Mouse (Mus musculus) C2C12 (cell line): ENCODE measurements at regions not wholly inside any gene's neighbourhood (a gene's known extent, or its start where the extent isn't known, plus 50 kb on each side); places are given as distances from the start of the nearest gene placed in this dataset.

Source experiments
- H3K27me3 ChIP-seq: one replicate; pipeline ENCODE4 v1.6.1; 2011; ENCODE audit not compliant: control insufficient read depth, insufficient read depth, insufficient read length
- H3K36me3 ChIP-seq: one replicate; pipeline ENCODE4 v1.6.1; 2011; ENCODE audit not compliant: control insufficient read depth, insufficient read depth
- H3K4me3 ChIP-seq: one replicate; pipeline ENCODE4 v1.5.1; 2011; ENCODE audit warnings: mild to moderate bottlenecking, control low read depth; ENCODE audit not compliant: poor library complexity, insufficient read depth, severe bottlenecking
- H3K79me2 ChIP-seq: one replicate; pipeline ENCODE4 v1.6.1; 2011; ENCODE audit not compliant: control insufficient read depth, insufficient read depth
- H3K79me3 ChIP-seq: one replicate; pipeline ENCODE4 v1.6.1; 2011; ENCODE audit warnings: low read depth, control low read depth
- H3ac ChIP-seq: one replicate; pipeline ENCODE3; 2011; ENCODE audit warnings: low read depth; ENCODE audit not compliant: control insufficient read depth, insufficient read length
- CEBPB ChIP-seq: IDR thresholded peaks from one replicate; pipeline ENCODE4 v1.6.1; 2011; ENCODE audit warnings: low read depth, mild to moderate bottlenecking, control low read depth, moderate library complexity
- CTCF ChIP-seq: IDR thresholded peaks from one replicate; pipeline ENCODE4 v1.5.1; 2011; ENCODE audit not compliant: control insufficient read depth, insufficient read depth, insufficient read length
- FOSL1 ChIP-seq: IDR thresholded peaks from one replicate; pipeline ENCODE4 v1.8.0; 2011; ENCODE audit warnings: mild to moderate bottlenecking, low read length; ENCODE audit not compliant: poor library complexity, insufficient read depth, severe bottlenecking
- MAX ChIP-seq: IDR thresholded peaks from one replicate; pipeline ENCODE4 v1.6.1; 2011; ENCODE audit warnings: mild to moderate bottlenecking, control low read depth
- MYOD1 ChIP-seq: IDR thresholded peaks from one replicate; pipeline ENCODE4 v1.6.1; 2011; ENCODE audit warnings: low read depth; ENCODE audit not compliant: control insufficient read depth, insufficient read length
- MYOG ChIP-seq: IDR thresholded peaks from one replicate; pipeline ENCODE4 v1.6.1; 2011; ENCODE audit not compliant: control insufficient read depth, insufficient read length; ENCODE audit errors: extremely low read depth
- USF1 ChIP-seq: IDR thresholded peaks from one replicate; pipeline ENCODE4 v1.6.1; 2011; ENCODE audit warnings: low read depth, mild to moderate bottlenecking, control low read depth, moderate library complexity

- no peaks in the 10 kb centered on the region for H3K79me3 ChIP-seq
- TF ChIP-seq MYOG = no peak
- TF ChIP-seq CTCF = no peak
- TF ChIP-seq MAX = no peak
- no peak for TF ChIP-seq MYOD1
- H3K27me3 ChIP-seq = no peaks in the 10 kb centered on the region
- no peaks in the 10 kb centered on the region for H3K79me2 ChIP-seq
- H3ac ChIP-seq = no peak overlapping the region
- no peaks in the 10 kb centered on the region for H3K36me3 ChIP-seq
- no peak overlapping the region for H3K4me3 ChIP-seq
These were observed 117.7 kb upstream of the Igf1 start for GRCm38 (mm10) chr10:87740323-87740722.

- Histone ChIP-seq H3K4me3 (no peak overlapping the region), H3K79me2 (no peaks in the 10 kb centered on the region)
These were observed 115.3 kb upstream of the Igf1 start for GRCm38 (mm10) chr10:87742766-87743165.

GRCm38 (mm10) chr10:87747846-87748552 is 110.1 kb upstream of the Igf1 start:
- Histone ChIP-seq H3K4me3 (no peak overlapping the region), H3K79me2 (no peaks in the 10 kb centered on the region), H3K36me3 (no peaks in the 10 kb centered on the region), H3K79me3 (no peaks in the 10 kb centered on the region), H3ac (no peak overlapping the region), H3K27me3 (no peaks in the 10 kb centered on the region)
- no peak for TF ChIP-seq CTCF
- no peak for TF ChIP-seq MYOD1
- no peak for TF ChIP-seq FOSL1
- TF ChIP-seq USF1 = no peak
- TF ChIP-seq CEBPB = no peak
- TF ChIP-seq MYOG = no peak
- TF ChIP-seq MAX = no peak

More at GRCm38 (mm10) chr10:87742766-87743165, 115.3 kb upstream of the Igf1 start:
- Histone ChIP-seq H3ac (no peak overlapping the region), H3K36me3 (no peaks in the 10 kb centered on the region), H3K79me3 (no peaks in the 10 kb centered on the region), H3K27me3 (no peaks in the 10 kb centered on the region)
- TF ChIP-seq FOSL1 (no peak), MYOD1 (no peak), MYOG (no peak)

- Histone ChIP-seq H3K4me3 (no peak overlapping the region), H3K79me3 (no peaks in the 10 kb centered on the region), H3K36me3 (no peaks in the 10 kb centered on the region), H3ac (no peak overlapping the region), H3K27me3 (no peaks in the 10 kb centered on the region), H3K79me2 (no peaks in the 10 kb centered on the region)
- TF ChIP-seq FOSL1 = no peak
- no peak for TF ChIP-seq CEBPB
- TF ChIP-seq MYOD1 = no peak
- TF ChIP-seq CTCF = no peak
- TF ChIP-seq MYOG = no peak
- TF ChIP-seq MAX = no peak
- no peak for TF ChIP-seq USF1
These were observed 109.4 kb upstream of the Igf1 start for GRCm38 (mm10) chr10:87748631-87749193.

- TF ChIP-seq MYOD1 (no peak), FOSL1 (no peak), MAX (no peak), MYOG (no peak), USF1 (no peak), CTCF (no peak), CEBPB (no peak)
- Histone ChIP-seq H3K79me2 (no peaks in the 10 kb centered on the region), H3K27me3 (no peaks in the 10 kb centered on the region), H3K36me3 (no peaks in the 10 kb centered on the region), H3K4me3 (no peak overlapping the region), H3ac (no peak overlapping the region), H3K79me3 (no peaks in the 10 kb centered on the region)
These were observed 107.7 kb upstream of the Igf1 start for GRCm38 (mm10) chr10:87750321-87750720.

- TF ChIP-seq MYOD1 (no peak), MYOG (no peak), USF1 (no peak), CTCF (no peak), FOSL1 (no peak), CEBPB (no peak), MAX (no peak)
- H3K36me3 ChIP-seq = no peaks in the 10 kb centered on the region
- no peak overlapping the region for H3K4me3 ChIP-seq
- no peaks in the 10 kb centered on the region for H3K79me2 ChIP-seq
- H3K27me3 ChIP-seq = no peaks in the 10 kb centered on the region
- H3ac ChIP-seq = no peak overlapping the region
- H3K79me3 ChIP-seq = no peaks in the 10 kb centered on the region
These were observed 107.1 kb upstream of the Igf1 start for GRCm38 (mm10) chr10:87750972-87751371.
